ENCODE assay signal across 24 mouse cellular contexts in genomic region chr14:29817548-29817947, GRCm38 (mm10).
DNase-seq lines count a peak whose midpoint lies in the region; ATAC-seq lines count a peak whose summit lies in the region.
"Had no signal": no experiment of that assay in that cellular context is flagged by ENCODE, and none has a peak within 500 bp of the region (broad histone marks: within the 10 kb centered on the region; RNA-seq: fewer than 3 reads in every experiment).

No protein-coding gene starts in this region.

- H3K27me3 ChIP-seq in lung, embryonic 15.5 days = no peaks in the 10 kb centered on the region
- H3K27me3 ChIP-seq: embryonic facial prominence, embryonic 15.5 days; forebrain, embryonic 13.5 days; hindbrain, embryonic 15.5 days; kidney, embryonic 15.5 days; liver, embryonic 15.5 days had no signal

- DNase-seq in layer of hippocampus, adult 9-11 months = peak; percentile 2
- no peak for DNase-seq in layer of hippocampus, postnatal 36 days
- peak; percentile 51 for DNase-seq in lung, postnatal 10 days
- DNase-seq in c-Kit-positive CD71-positive TER-119-positive erythroid progenitor cells, embryonic 14.5 days (ENCODE audit: low spot score) = no peak
- no peak for DNase-seq in right cerebral cortex, postnatal 25 days
- DNase-seq: adrenal gland, adult 2 months; B cell, adult 2 months; cerebellum, adult 11-12 months; cerebellum, postnatal 14 days; gastrocnemius, postnatal 10 days; heart, postnatal 14 days; kidney, adult 18-20 months; kidney, postnatal 25 days; liver; midbrain, embryonic 14.5 days had no signal

- H3K36me3 ChIP-seq in lung, embryonic 15.5 days = no peaks in the 10 kb centered on the region
- H3K36me3 ChIP-seq: embryonic facial prominence, embryonic 10.5 days; embryonic facial prominence, embryonic 15.5 days; hindbrain, embryonic 10.5 days; hindbrain, embryonic 15.5 days; kidney, embryonic 15.5 days; liver, embryonic 15.5 days had no signal

- H3K4me1 ChIP-seq in lung, embryonic 15.5 days = no peaks in the 10 kb centered on the region
- H3K4me1 ChIP-seq: embryonic facial prominence, embryonic 10.5 days; embryonic facial prominence, embryonic 15.5 days; forebrain, embryonic 13.5 days; hindbrain, embryonic 10.5 days; hindbrain, embryonic 15.5 days; liver, embryonic 15.5 days had no signal

- no peak overlapping the region for H3K27ac ChIP-seq in lung, embryonic 15.5 days
- H3K27ac ChIP-seq: embryonic facial prominence, embryonic 10.5 days; embryonic facial prominence, embryonic 15.5 days; forebrain, embryonic 13.5 days; hindbrain, embryonic 10.5 days; hindbrain, embryonic 15.5 days; kidney, embryonic 15.5 days; liver, embryonic 15.5 days had no signal

- no peak overlapping the region for H3K9ac ChIP-seq in lung, embryonic 15.5 days
- H3K9ac ChIP-seq: embryonic facial prominence, embryonic 15.5 days; forebrain, embryonic 13.5 days; hindbrain, embryonic 15.5 days; kidney, embryonic 15.5 days; liver, embryonic 15.5 days had no signal

- H3K4me2 ChIP-seq in lung, embryonic 15.5 days = no peak overlapping the region
- H3K4me2 ChIP-seq: embryonic facial prominence, embryonic 15.5 days; forebrain, embryonic 13.5 days; hindbrain, embryonic 15.5 days; kidney, embryonic 15.5 days; liver, embryonic 15.5 days had no signal

- 42% methylated on average over 4 of the region's 4 CpGs for WGBS in lung, embryonic 15.5 days

- no peaks in the 10 kb centered on the region for H3K9me3 ChIP-seq in lung, embryonic 15.5 days
- H3K9me3 ChIP-seq: embryonic facial prominence, embryonic 10.5 days; embryonic facial prominence, embryonic 15.5 days; forebrain, embryonic 13.5 days; hindbrain, embryonic 10.5 days; hindbrain, embryonic 15.5 days; kidney, embryonic 15.5 days; liver, embryonic 15.5 days had no signal

- peak; percentile 35; the same call in 1 of the 2 replicates for ATAC-seq in lung, embryonic 15.5 days (ENCODE audit: borderline replicate concordance, extremely low read depth, low FRiP score, low TSS enrichment)
- ATAC-seq: activated CD4-positive, CD25-positive, alpha-beta regulatory T cell, adult 4 months; forebrain, embryonic 13.5 days had no signal

- no peak overlapping the region for H3K4me3 ChIP-seq in lung, embryonic 15.5 days
- H3K4me3 ChIP-seq: embryonic facial prominence, embryonic 10.5 days; embryonic facial prominence, embryonic 15.5 days; forebrain, embryonic 13.5 days; hindbrain, embryonic 10.5 days; hindbrain, embryonic 15.5 days; kidney, embryonic 15.5 days; liver, embryonic 15.5 days had no signal

Comparison
In these comparisons a context has a peak if more than half of its experiments do, and no peak if none do; other contexts are left out.
1. DNase-seq: peak in layer of hippocampus, adult 9-11 months (single experiment) and lung, postnatal 10 days (single experiment); none in layer of hippocampus, postnatal 36 days (0 of 2), c-Kit-positive CD71-positive TER-119-positive erythroid progenitor cells, embryonic 14.5 days (single experiment) and right cerebral cortex, postnatal 25 days (single experiment).